Mouse (Mus musculus): ENCODE measurements around the gene Cers2. TPM values are rescaled to one million over a fixed set of nuclear protein-coding genes. Genes with fewer than 3 reads are reported as not detected.
A peak's percentile ranks its signal among the peaks of the same experiment; 100 is the strongest.

The Cers2 gene
- polyA plus RNA-seq, 1 experiment from 2014 or later, result 148 TPM

- peak overlapping the region; percentile 44; the same call in 1 of the 2 replicates for H3K27ac ChIP-seq (ENCODE audit: low read length)
- WGBS, result 89% methylated on average over 5 of the region's 5 CpGs
Observed at GRCm38 (mm10) chr3:95285390-95285789, 29.2 kb upstream of the Cers2 start.

DNA sequence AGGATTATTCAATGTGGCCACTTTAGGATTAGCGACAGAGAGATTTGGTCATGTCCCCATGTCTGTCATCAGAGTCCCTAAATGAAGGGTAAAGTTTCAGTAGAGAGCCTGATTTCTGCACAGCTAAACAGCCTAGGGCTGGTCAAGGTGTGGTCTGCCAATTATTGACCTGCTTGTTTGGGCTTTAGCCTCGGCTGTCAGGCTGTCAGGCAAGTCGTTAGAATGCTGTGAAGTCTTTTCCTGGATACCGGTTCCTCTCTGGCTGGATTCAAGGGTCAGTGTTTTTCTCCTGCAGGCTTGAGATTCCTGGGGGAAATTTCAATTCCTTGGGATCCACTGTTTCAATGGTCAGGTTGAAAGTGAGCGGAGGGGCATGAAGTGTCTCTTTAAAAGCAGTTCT is 28.6 kb upstream of the Cers2 start:
- peak overlapping the region; percentile 44; the same call in 1 of the 2 replicates for H3K27ac ChIP-seq (ENCODE audit: low read length)
- H3K9ac ChIP-seq (ENCODE audit: low read length), result no peak overlapping the region
- H3K4me2 ChIP-seq (ENCODE audit: low read depth, low read length), result no peak overlapping the region

More at GRCm38 (mm10) chr3:95285390-95285789, 29.2 kb upstream of the Cers2 start:
- H3K4me1 ChIP-seq (ENCODE audit: control insufficient read depth, insufficient read depth, low read length), result peaks cover 18% of the 10 kb centered on the region
- H3K9ac ChIP-seq (ENCODE audit: low read length), result no peak overlapping the region
- H3K4me3 ChIP-seq (replicated peaks; ENCODE audit: low read length), result no peak overlapping the region
- ATAC-seq (ENCODE audit: insufficient read depth, low FRiP score), result no peak
- no peaks in the 10 kb centered on the region for H3K9me3 ChIP-seq (replicated peaks; ENCODE audit: control insufficient read depth, low read length)
- peaks cover 7% of the 10 kb centered on the region; the same call in 1 of the 2 replicates for H3K36me3 ChIP-seq (ENCODE audit: control insufficient read depth, insufficient read depth, low read length)
- peak overlapping the region; percentile 95; the same call in 1 of the 2 replicates for H3K4me2 ChIP-seq (ENCODE audit: low read depth, low read length)
- H3K27me3 ChIP-seq (ENCODE audit: control insufficient read depth, insufficient read depth, low read length), result no peaks in the 10 kb centered on the region

DNA sequence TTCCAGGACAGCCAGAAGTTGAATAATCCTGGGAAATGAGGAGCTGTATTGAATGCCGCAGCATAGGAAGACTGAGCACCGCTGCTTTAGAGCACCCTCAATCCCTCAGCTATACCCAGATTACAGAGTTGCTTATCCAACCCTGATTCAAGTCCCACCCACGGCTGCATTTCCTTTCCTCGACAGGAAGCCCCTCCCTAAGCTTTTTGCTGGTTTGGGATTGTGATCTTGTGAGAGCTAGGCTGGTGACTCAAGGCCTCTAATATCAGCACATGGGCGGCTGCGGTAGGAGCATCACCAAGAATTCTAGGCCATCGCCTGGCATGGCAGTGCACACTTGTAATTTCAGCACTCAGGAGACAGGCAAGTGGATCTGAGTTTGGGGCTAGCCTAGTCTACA is 28.1 kb upstream of the Cers2 start:
- Histone ChIP-seq H3K4me3 (replicated peaks; ENCODE audit: low read length) (no peak overlapping the region), H3K4me2 (ENCODE audit: low read depth, low read length) (no peak overlapping the region), H3K4me1 (ENCODE audit: control insufficient read depth, insufficient read depth, low read length) (peaks cover 14% of the 10 kb centered on the region), H3K36me3 (ENCODE audit: control insufficient read depth, insufficient read depth, low read length) (peaks cover 7% of the 10 kb centered on the region; the same call in 1 of the 2 replicates), H3K27ac (ENCODE audit: low read length) (no peak overlapping the region), H3K9ac (ENCODE audit: low read length) (no peak overlapping the region), H3K9me3 (replicated peaks; ENCODE audit: control insufficient read depth, low read length) (no peaks in the 10 kb centered on the region), H3K27me3 (ENCODE audit: control insufficient read depth, insufficient read depth, low read length) (no peaks in the 10 kb centered on the region)
- WGBS, result 77% methylated on average over 7 of the region's 7 CpGs
- ATAC-seq (ENCODE audit: insufficient read depth, low FRiP score), result no peak

More for the DNA sequence above, 28.6 kb upstream of the Cers2 start:
- peaks cover 14% of the 10 kb centered on the region for H3K4me1 ChIP-seq (ENCODE audit: control insufficient read depth, insufficient read depth, low read length)
- WGBS, result 64% methylated on average over 5 of the region's 5 CpGs
- H3K4me3 ChIP-seq (replicated peaks; ENCODE audit: low read length), result no peak overlapping the region
- peaks cover 7% of the 10 kb centered on the region; the same call in 1 of the 2 replicates for H3K36me3 ChIP-seq (ENCODE audit: control insufficient read depth, insufficient read depth, low read length)
- no peaks in the 10 kb centered on the region for H3K9me3 ChIP-seq (replicated peaks; ENCODE audit: control insufficient read depth, low read length)
- no peak for ATAC-seq (ENCODE audit: insufficient read depth, low FRiP score)
- H3K27me3 ChIP-seq (ENCODE audit: control insufficient read depth, insufficient read depth, low read length), result no peaks in the 10 kb centered on the region

- Histone ChIP-seq H3K4me3 (replicated peaks; ENCODE audit: low read length) (no peak overlapping the region), H3K27ac (ENCODE audit: low read length) (no peak overlapping the region), H3K4me2 (ENCODE audit: low read depth, low read length) (no peak overlapping the region), H3K4me1 (ENCODE audit: control insufficient read depth, insufficient read depth, low read length) (peaks cover 11% of the 10 kb centered on the region), H3K9ac (ENCODE audit: low read length) (no peak overlapping the region), H3K36me3 (ENCODE audit: control insufficient read depth, insufficient read depth, low read length) (peaks cover 12% of the 10 kb centered on the region), H3K9me3 (replicated peaks; ENCODE audit: control insufficient read depth, low read length) (no peaks in the 10 kb centered on the region), H3K27me3 (ENCODE audit: control insufficient read depth, insufficient read depth, low read length) (no peaks in the 10 kb centered on the region)
- no peak for ATAC-seq (ENCODE audit: insufficient read depth, low FRiP score)
- WGBS, result 94% methylated on average over 3 of the region's 3 CpGs
Observed at GRCm38 (mm10) chr3:95287541-95287940, 27.1 kb upstream of the Cers2 start.

DNA sequence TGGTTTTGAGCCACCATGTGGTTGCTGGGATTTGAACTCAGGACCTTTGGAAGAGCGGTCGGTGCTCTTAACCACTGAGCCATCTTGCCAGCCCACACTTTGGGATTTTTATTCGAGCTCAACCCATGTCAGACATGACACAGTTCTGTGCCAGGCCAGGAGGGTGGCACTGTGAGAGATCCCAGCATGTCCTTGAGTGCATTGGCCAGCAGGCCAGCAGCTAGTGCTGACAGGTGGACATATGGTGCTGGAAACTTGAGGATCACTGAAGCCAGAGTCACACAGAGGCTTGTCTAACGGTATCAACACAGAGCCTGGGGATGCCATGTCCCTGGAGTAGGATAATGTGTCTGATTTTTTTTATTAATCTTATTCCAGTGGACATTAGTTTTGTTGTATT is 25.2 kb upstream of the Cers2 start:
- H3K9ac ChIP-seq (ENCODE audit: low read length), result no peak overlapping the region
- H3K4me1 ChIP-seq (ENCODE audit: control insufficient read depth, insufficient read depth, low read length), result peaks cover 6% of the 10 kb centered on the region; the same call in 1 of the 2 replicates
- no peaks in the 10 kb centered on the region for H3K9me3 ChIP-seq (replicated peaks; ENCODE audit: control insufficient read depth, low read length)
- no peak for ATAC-seq (ENCODE audit: insufficient read depth, low FRiP score)
- WGBS, result 91% methylated on average over 4 of the region's 4 CpGs
- H3K27ac ChIP-seq (ENCODE audit: low read length), result no peak overlapping the region
- H3K4me2 ChIP-seq (ENCODE audit: low read depth, low read length), result no peak overlapping the region
- no peak overlapping the region for H3K4me3 ChIP-seq (replicated peaks; ENCODE audit: low read length)
- H3K36me3 ChIP-seq (ENCODE audit: control insufficient read depth, insufficient read depth, low read length), result peaks cover 21% of the 10 kb centered on the region
- H3K27me3 ChIP-seq (ENCODE audit: control insufficient read depth, insufficient read depth, low read length), result no peaks in the 10 kb centered on the region

DNA sequence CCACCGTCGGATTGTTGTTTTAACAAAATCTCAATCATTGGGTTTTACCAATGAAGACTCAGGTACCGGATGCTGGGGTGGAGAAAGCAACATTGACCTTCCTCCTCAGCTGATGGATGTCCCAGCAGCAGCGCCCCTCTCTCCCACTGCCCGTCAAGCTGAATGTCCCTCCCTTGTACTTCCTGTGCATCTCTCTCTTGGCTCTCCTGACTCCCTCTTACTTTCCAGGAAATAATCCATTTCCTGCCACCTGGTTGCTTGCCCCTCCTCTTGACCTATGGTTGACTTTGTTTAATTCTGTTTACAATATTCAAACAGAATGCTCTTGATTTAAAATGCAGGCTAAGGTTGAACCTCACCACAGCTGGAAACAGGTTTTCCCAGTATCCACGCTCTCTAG is 24.4 kb upstream of the Cers2 start:
- Histone ChIP-seq H3K36me3 (ENCODE audit: control insufficient read depth, insufficient read depth, low read length) (peaks cover 21% of the 10 kb centered on the region), H3K27me3 (ENCODE audit: control insufficient read depth, insufficient read depth, low read length) (no peaks in the 10 kb centered on the region), H3K9ac (ENCODE audit: low read length) (no peak overlapping the region), H3K9me3 (replicated peaks; ENCODE audit: control insufficient read depth, low read length) (no peaks in the 10 kb centered on the region), H3K4me2 (ENCODE audit: low read depth, low read length) (no peak overlapping the region), H3K27ac (ENCODE audit: low read length) (no peak overlapping the region), H3K4me1 (ENCODE audit: control insufficient read depth, insufficient read depth, low read length) (no peaks in the 10 kb centered on the region), H3K4me3 (replicated peaks; ENCODE audit: low read length) (no peak overlapping the region)
- WGBS, result 58% methylated on average over 6 of the region's 6 CpGs
- no peak for ATAC-seq (ENCODE audit: insufficient read depth, low FRiP score)

GRCm38 (mm10) chr3:95291041-95291440 is 23.6 kb upstream of the Cers2 start:
- Histone ChIP-seq H3K4me1 (ENCODE audit: control insufficient read depth, insufficient read depth, low read length) (no peaks in the 10 kb centered on the region), H3K4me3 (replicated peaks; ENCODE audit: low read length) (no peak overlapping the region), H3K9ac (ENCODE audit: low read length) (no peak overlapping the region), H3K27ac (ENCODE audit: low read length) (no peak overlapping the region), H3K9me3 (replicated peaks; ENCODE audit: control insufficient read depth, low read length) (no peaks in the 10 kb centered on the region), H3K27me3 (ENCODE audit: control insufficient read depth, insufficient read depth, low read length) (no peaks in the 10 kb centered on the region), H3K4me2 (ENCODE audit: low read depth, low read length) (no peak overlapping the region), H3K36me3 (ENCODE audit: control insufficient read depth, insufficient read depth, low read length) (peaks cover 21% of the 10 kb centered on the region)
- ATAC-seq (ENCODE audit: insufficient read depth, low FRiP score), result no peak
- WGBS, result 80% methylated on average over 4 of the region's 4 CpGs

GRCm38 (mm10) chr3:95292899-95293298 is 21.7 kb upstream of the Cers2 start:
- Histone ChIP-seq H3K4me3 (replicated peaks; ENCODE audit: low read length) (no peak overlapping the region), H3K9me3 (replicated peaks; ENCODE audit: control insufficient read depth, low read length) (no peaks in the 10 kb centered on the region), H3K27me3 (ENCODE audit: control insufficient read depth, insufficient read depth, low read length) (no peaks in the 10 kb centered on the region), H3K4me2 (ENCODE audit: low read depth, low read length) (no peak overlapping the region), H3K27ac (ENCODE audit: low read length) (no peak overlapping the region), H3K4me1 (ENCODE audit: control insufficient read depth, insufficient read depth, low read length) (no peaks in the 10 kb centered on the region), H3K36me3 (ENCODE audit: control insufficient read depth, insufficient read depth, low read length) (peaks cover 21% of the 10 kb centered on the region), H3K9ac (ENCODE audit: low read length) (no peak overlapping the region)
- no peak for ATAC-seq (ENCODE audit: insufficient read depth, low FRiP score)
- WGBS, result 80% methylated on average over 2 of the region's 2 CpGs

- Histone ChIP-seq H3K27ac (ENCODE audit: low read length) (peak overlapping the region; percentile 54), H3K36me3 (ENCODE audit: control insufficient read depth, insufficient read depth, low read length) (peaks cover 16% of the 10 kb centered on the region), H3K9me3 (replicated peaks; ENCODE audit: control insufficient read depth, low read length) (no peaks in the 10 kb centered on the region), H3K27me3 (ENCODE audit: control insufficient read depth, insufficient read depth, low read length) (no peaks in the 10 kb centered on the region), H3K9ac (ENCODE audit: low read length) (no peak overlapping the region; the same call in 1 of the 2 replicates), H3K4me1 (ENCODE audit: control insufficient read depth, insufficient read depth, low read length) (no peaks in the 10 kb centered on the region), H3K4me3 (replicated peaks; ENCODE audit: low read length) (no peak overlapping the region), H3K4me2 (ENCODE audit: low read depth, low read length) (no peak overlapping the region)
- no peak for ATAC-seq (ENCODE audit: insufficient read depth, low FRiP score)
- 64% methylated on average over 11 of the region's 11 CpGs for WGBS
Observed at GRCm38 (mm10) chr3:95293537-95293936, 21.1 kb upstream of the Cers2 start.

Data from stomach, embryonic 16.5 days (tissue).